Mouse (Mus musculus) hindbrain, embryonic 14.5 days (tissue): ENCODE results near the gene Emilin1. TPM values are rescaled to one million over a fixed set of nuclear protein-coding genes. Genes with fewer than 3 reads are reported as not detected.
"Not testable (repeated sequence)": the region's sequence is repeated elsewhere in the genome, so short reads cannot be mapped to it uniquely, and the experiment has no call there.

Source experiments
- ATAC-seq: fragments of 200-750 bp; cut with Nextera tagmentation; 2 replicates; pipeline ENCODE4 v1.8.0; 2017; ENCODE audit warnings: moderate number of reproducible peaks, mild to moderate bottlenecking, moderate TSS enrichment, moderate library complexity; ENCODE audit not compliant: low FRiP score
- DNase-seq: peaks from one replicate; pipeline ENCODE4 v3.0.0-alpha.2; 2015; ENCODE audit warnings: low spot score
- H3K27ac ChIP-seq: fragments of 300-500 bp; sonication (generic); 2 replicates; pipeline ENCODE4 v1.5.1; 2014; ENCODE audit warnings: mild to moderate bottlenecking, moderate library complexity
- H3K27me3 ChIP-seq: fragments of 300-500 bp; sonication (generic); 2 replicates; pipeline ENCODE4 v1.6.1; 2014; ENCODE audit warnings: mild to moderate bottlenecking, low read length, mixed read lengths; ENCODE audit not compliant: control insufficient read depth, insufficient read depth
- H3K36me3 ChIP-seq: fragments of 300-500 bp; sonication (generic); replicated peaks from 2 replicates; pipeline ENCODE4 v1.6.1; 2014; ENCODE audit not compliant: control insufficient read depth, insufficient read depth
- H3K4me1 ChIP-seq: fragments of 300-500 bp; sonication (generic); replicated peaks from 2 replicates; pipeline ENCODE4 v1.6.1; 2014; ENCODE audit warnings: antibody characterized with exemption, low read length, mixed read lengths; ENCODE audit not compliant: control insufficient read depth, insufficient read depth
- H3K4me2 ChIP-seq: fragments of 300-500 bp; sonication (generic); replicated peaks from 2 replicates; pipeline ENCODE4 v1.6.1; 2014; ENCODE audit warnings: mild to moderate bottlenecking, moderate library complexity
- H3K4me3 ChIP-seq: fragments of 300-500 bp; sonication (generic); replicated peaks from 2 replicates; pipeline ENCODE4 v1.5.1; 2014; ENCODE audit warnings: mild to moderate bottlenecking, low read length
- H3K9ac ChIP-seq: fragments of 300-500 bp; sonication (generic); 2 replicates; pipeline ENCODE4 v1.6.1; 2014
- H3K9me3 ChIP-seq: fragments of 300-500 bp; sonication (generic); 2 replicates; pipeline ENCODE4 v1.6.1; 2016; ENCODE audit warnings: low read length; ENCODE audit not compliant: control insufficient read depth
- WGBS: fragments of 180-500 bp; shearing (Covaris S2); extraction: QIAGEN DNeasy Blood & Tissue Kit; methylation state at CpG from one replicate; pipeline ENCODE4 v1.1.7; 2014; 5-methylcytosine and 5-hydroxymethylcytosine counted together
- polyA plus RNA-seq: library from polyadenylated mRNA; unstranded; fragments of >200 nt; fragmentation: Nextera tagmentation; extraction: Ambion mirVana; gene quantifications from 2 replicates; pipeline ENCODE4 v1.2.1, GENCODE M21; 2014

Gene Emilin1
- polyA plus RNA-seq, 1 experiment from 2014 or later: 17.1 TPM

GRCm38 (mm10) chr5:30874365-30874764 is 38.8 kb upstream of the Emilin1 start:
- no peak overlapping the region for H3K27ac ChIP-seq
- no peak overlapping the region for H3K4me2 ChIP-seq
- no peak overlapping the region for H3K9ac ChIP-seq
- peaks cover 10% of the 10 kb centered on the region for H3K4me1 ChIP-seq
- H3K27me3 ChIP-seq: no peaks in the 10 kb centered on the region
- H3K36me3 ChIP-seq: peaks cover 72% of the 10 kb centered on the region
- ATAC-seq (no peak), DNase-seq (no peak)
- 91% methylated on average over 7 of the region's 7 CpGs for WGBS
- no peaks in the 10 kb centered on the region for H3K9me3 ChIP-seq
- H3K4me3 ChIP-seq: no peak overlapping the region

DNA sequence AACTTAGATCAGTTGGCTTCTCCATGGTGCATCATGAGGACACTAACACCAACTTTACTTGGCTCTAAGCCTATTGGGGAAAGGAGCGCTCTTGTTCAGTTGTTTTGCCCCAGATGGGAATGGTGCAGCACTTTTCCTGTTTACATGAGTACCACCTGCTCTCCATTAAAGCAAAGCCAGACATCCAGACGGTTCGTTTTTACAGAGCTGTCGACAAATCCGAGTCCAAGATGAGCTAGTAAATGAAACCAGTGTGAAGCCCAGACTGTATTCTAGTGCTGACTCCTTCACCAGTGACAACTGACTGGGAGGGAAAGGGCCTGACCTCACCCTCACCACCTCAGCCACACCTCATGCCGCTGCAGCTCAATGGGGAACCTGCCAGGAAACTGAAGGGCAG is 34.6 kb upstream of the Emilin1 start:
- Histone ChIP-seq H3K4me1 (no peaks in the 10 kb centered on the region), H3K36me3 (peaks cover 45% of the 10 kb centered on the region), H3K4me3 (no peak overlapping the region)

GRCm38 (mm10) chr5:30879347-30879943 is 33.8 kb upstream of the Emilin1 start:
- Histone ChIP-seq H3K4me1 (no peaks in the 10 kb centered on the region), H3K4me2 (no peak overlapping the region), H3K27ac (no peak overlapping the region), H3K9ac (no peak overlapping the region), H3K4me3 (no peak overlapping the region), H3K27me3 (no peaks in the 10 kb centered on the region), H3K36me3 (peaks cover 36% of the 10 kb centered on the region), H3K9me3 (no peaks in the 10 kb centered on the region)
- 83% methylated on average over 5 of the region's 5 CpGs for WGBS
- ATAC-seq: no peak
- DNase-seq: no peak

More for the DNA sequence above, 34.6 kb upstream of the Emilin1 start:
- DNase-seq: no peak
- H3K9ac ChIP-seq: no peak overlapping the region
- no peaks in the 10 kb centered on the region for H3K27me3 ChIP-seq
- WGBS: 63% methylated on average over 6 of the region's 6 CpGs
- ATAC-seq: no peak
- H3K9me3 ChIP-seq: no peaks in the 10 kb centered on the region
- H3K27ac ChIP-seq: no peak overlapping the region
- H3K4me2 ChIP-seq: no peak overlapping the region

DNA sequence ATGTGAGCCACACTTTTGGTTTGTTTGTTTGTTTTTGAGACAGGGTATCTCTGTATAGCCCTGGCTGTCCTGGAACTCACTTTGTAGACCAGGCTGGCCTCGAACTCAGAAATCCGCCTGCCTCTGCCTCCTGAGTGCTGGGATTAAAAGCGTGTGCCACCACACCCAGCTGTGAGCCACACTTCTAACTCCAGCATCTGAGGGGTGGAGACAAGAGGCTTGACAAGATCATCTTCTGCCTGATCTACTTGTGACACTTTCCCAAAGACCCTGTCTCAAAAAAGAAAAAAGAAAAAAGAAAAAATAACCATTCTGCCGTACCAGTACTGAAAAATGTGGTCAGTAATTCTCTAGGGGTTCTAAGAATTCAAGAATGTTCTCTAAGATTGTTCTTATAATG is 31.4 kb upstream of the Emilin1 start:
- H3K4me2 ChIP-seq, H3K27ac ChIP-seq, ATAC-seq, H3K9ac ChIP-seq, H3K9me3 ChIP-seq, H3K4me3 ChIP-seq, H3K4me1 ChIP-seq, DNase-seq, H3K27me3 ChIP-seq: not testable (repeated sequence)
- peaks cover 13% of the 10 kb centered on the region for H3K36me3 ChIP-seq
- WGBS: 83% methylated on average over 4 of the region's 4 CpGs

DNA sequence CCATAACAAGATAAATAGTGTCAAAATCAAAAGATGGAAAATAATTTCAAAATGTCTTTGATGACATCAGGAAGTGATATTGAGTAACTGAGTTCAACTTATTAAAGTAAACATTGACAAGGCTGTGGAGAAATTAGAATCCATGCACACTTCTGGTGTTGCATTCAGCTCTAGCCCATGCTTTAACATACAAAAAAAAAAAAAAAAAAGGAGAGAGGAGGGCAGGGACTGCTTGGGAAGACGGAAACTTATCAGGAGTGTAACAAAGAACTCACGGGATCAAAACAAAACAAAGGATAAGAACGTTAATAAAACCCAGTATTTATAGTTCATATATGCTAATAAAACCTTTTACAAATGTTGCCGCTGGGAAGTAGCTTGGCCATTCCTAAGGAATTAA is 27.0 kb upstream of the Emilin1 start:
- DNase-seq: no peak
- Histone ChIP-seq H3K9me3 (no peaks in the 10 kb centered on the region), H3K9ac (0 out of 2 replicates have a peak overlapping the region, but pooled peaks have one; percentile 66), H3K4me2 (peak overlapping the region; percentile 74), H3K4me1 (peaks cover 19% of the 10 kb centered on the region), H3K36me3 (peaks cover 7% of the 10 kb centered on the region), H3K27me3 (no peaks in the 10 kb centered on the region), H3K4me3 (no peak overlapping the region), H3K27ac (peak overlapping the region; percentile 95; the same call in 1 of the 2 replicates)
- 44% methylated on average over 4 of the region's 4 CpGs for WGBS
- ATAC-seq: no peak

- H3K4me3 ChIP-seq: peak overlapping the region; percentile 83
- H3K4me2 ChIP-seq: peak overlapping the region; percentile 74
- DNase-seq: peak; percentile 53
- peak overlapping the region; percentile 95 for H3K27ac ChIP-seq
- no peaks in the 10 kb centered on the region for H3K9me3 ChIP-seq
- no peak for ATAC-seq
- H3K36me3 ChIP-seq: peaks cover 13% of the 10 kb centered on the region
- WGBS: 27% methylated on average over 5 of the region's 5 CpGs
- peak overlapping the region; percentile 66 for H3K9ac ChIP-seq
- H3K27me3 ChIP-seq: no peaks in the 10 kb centered on the region
- H3K4me1 ChIP-seq: peaks cover 19% of the 10 kb centered on the region
Observed at GRCm38 (mm10) chr5:30886731-30887130, 26.5 kb upstream of the Emilin1 start.

DNA sequence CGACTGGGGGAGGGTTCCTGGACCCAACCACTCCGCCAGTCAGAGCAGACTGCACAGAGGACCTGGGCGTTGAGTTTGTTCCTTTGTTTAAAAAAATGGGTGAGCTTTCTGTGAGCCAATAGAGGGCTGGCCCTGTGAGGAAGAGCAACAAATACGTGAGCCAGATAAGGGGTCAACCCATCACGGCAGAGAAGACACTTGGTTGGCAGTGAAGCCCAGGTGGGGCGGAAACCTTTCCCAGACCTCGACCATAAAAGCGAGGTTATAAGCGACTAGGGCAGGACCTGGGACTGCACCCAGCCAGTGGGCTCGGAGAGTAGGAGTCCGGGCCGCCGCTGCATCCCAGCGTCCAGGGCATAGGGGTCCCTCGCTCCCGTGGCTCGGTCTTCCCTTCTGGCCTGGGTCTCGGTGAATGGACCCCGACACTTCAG is 25.9 kb upstream of the Emilin1 start:
- no peaks in the 10 kb centered on the region for H3K9me3 ChIP-seq
- peaks cover 19% of the 10 kb centered on the region for H3K4me1 ChIP-seq
- DNase-seq: peak; percentile 76
- peak overlapping the region; percentile 83 for H3K4me3 ChIP-seq
- peak overlapping the region; percentile 95 for H3K27ac ChIP-seq
- WGBS: 0% methylated on average over 19 of the region's 19 CpGs
- ATAC-seq: peak; percentile 46
- no peaks in the 10 kb centered on the region for H3K27me3 ChIP-seq
- H3K4me2 ChIP-seq: peak overlapping the region; percentile 74
- H3K9ac ChIP-seq: peak overlapping the region; percentile 66
- peaks cover 19% of the 10 kb centered on the region for H3K36me3 ChIP-seq

GRCm38 (mm10) chr5:30887858-30888336 is 25.3 kb upstream of the Emilin1 start:
- no peaks in the 10 kb centered on the region for H3K9me3 ChIP-seq
- under 1% methylated on average over 28 of the region's 28 CpGs for WGBS
- peaks cover 19% of the 10 kb centered on the region for H3K4me1 ChIP-seq
- H3K27ac ChIP-seq: peak overlapping the region; percentile 95
- peak overlapping the region; percentile 74 for H3K4me2 ChIP-seq
- H3K9ac ChIP-seq: peak overlapping the region; percentile 96
- ATAC-seq (peak; percentile 89), DNase-seq (peak; percentile 100)
- no peaks in the 10 kb centered on the region for H3K27me3 ChIP-seq
- H3K36me3 ChIP-seq: peaks cover 24% of the 10 kb centered on the region
- H3K4me3 ChIP-seq: peak overlapping the region; percentile 83

- Histone ChIP-seq H3K36me3 (peaks cover 30% of the 10 kb centered on the region), H3K4me2 (peak within 1 kb of the TSS; percentile 74), H3K27me3 (no peaks in the 10 kb centered on the region), H3K27ac (peak within 1 kb of the TSS; percentile 95), H3K9me3 (no peaks in the 10 kb centered on the region), H3K4me3 (peak within 1 kb of the TSS; percentile 83), H3K4me1 (peaks cover 19% of the 10 kb centered on the region), H3K9ac (peak within 1 kb of the TSS; percentile 96)
- peak; percentile 93 for ATAC-seq
- under 1% methylated on average over 33 of the region's 42 CpGs for WGBS
- peak; percentile 99 for DNase-seq
Observed at GRCm38 (mm10) chr5:30888337-30889087, 24.7 kb upstream of the Emilin1 start, which contains the start of gene Agbl5. Gene Agbl5 (plus strand): TSS chr5:30888694.
